Mouse (Mus musculus) myocyte (in vitro differentiated cells): ENCODE measurements around the gene Lif.
A peak's percentile ranks its signal among the peaks of the same experiment; 100 is the strongest.

Experiments used
- CEBPB ChIP-seq: IDR thresholded peaks from 2 replicates; pipeline ENCODE4 v1.6.1; 2011; ENCODE audit warnings: mild to moderate bottlenecking, moderate library complexity; ENCODE audit not compliant: poor library complexity, insufficient read depth, severe bottlenecking
- E2F4 ChIP-seq: IDR thresholded peaks from one replicate; pipeline ENCODE4 v1.6.1; 2011; ENCODE audit warnings: mild to moderate bottlenecking, control low read depth, moderate library complexity; ENCODE audit not compliant: insufficient read depth
- MAX ChIP-seq: IDR thresholded peaks from one replicate; pipeline ENCODE4 v1.6.1; 2011; ENCODE audit warnings: low read depth, mild to moderate bottlenecking, control low read depth
- MYOD1 ChIP-seq, 3 experiments: IDR thresholded peaks; one replicate each; pipeline ENCODE4 v1.6.1; 2011; ENCODE audit warnings: control low read depth in 2 of 3, low read depth in 2 of 3, mild to moderate bottlenecking in 2 of 3, moderate library complexity in 1 of 3; ENCODE audit not compliant: insufficient read length in 2 of 3, control insufficient read depth in 1 of 3
- MYOG ChIP-seq, 3 experiments: IDR thresholded peaks; one replicate each; pipeline ENCODE4 v1.6.1; 2011; ENCODE audit warnings: control low read depth in 2 of 3, low read depth in 2 of 3, mild to moderate bottlenecking in 2 of 3; ENCODE audit not compliant: insufficient read length in 2 of 3, control insufficient read depth in 1 of 3, insufficient read depth in 1 of 3
- POLR2A ChIP-seq: IDR thresholded peaks from one replicate; pipeline ENCODE4 v1.6.1; 2011; ENCODE audit warnings: low read depth, mild to moderate bottlenecking, control low read depth, moderate library complexity; ENCODE audit not compliant: insufficient read length
- POLR2AphosphoS2 ChIP-seq: IDR thresholded peaks from one replicate; pipeline ENCODE4 v1.6.1; 2011; ENCODE audit warnings: low read depth, control low read depth; ENCODE audit not compliant: insufficient read length
- REST ChIP-seq: IDR thresholded peaks from one replicate; pipeline ENCODE4 v1.6.1; 2011; ENCODE audit warnings: mild to moderate bottlenecking, control low read depth, moderate library complexity; ENCODE audit not compliant: insufficient read depth, insufficient read length
- SRF ChIP-seq: IDR thresholded peaks from one replicate; pipeline ENCODE4 v1.6.1; 2011; ENCODE audit warnings: low read depth; ENCODE audit not compliant: control insufficient read depth, insufficient read length
- TCF12 ChIP-seq: IDR thresholded peaks from one replicate; pipeline ENCODE4 v1.6.1; 2011; ENCODE audit warnings: mild to moderate bottlenecking, control low read depth; ENCODE audit not compliant: poor library complexity, insufficient read depth, severe bottlenecking
- TCF3 ChIP-seq: IDR thresholded peaks from one replicate; pipeline ENCODE4 v1.6.1; 2011; ENCODE audit warnings: low read depth, control low read depth; ENCODE audit not compliant: insufficient read length
- USF1 ChIP-seq: IDR thresholded peaks from one replicate; pipeline ENCODE4 v1.6.1; 2011; ENCODE audit warnings: low read depth, mild to moderate bottlenecking, control low read depth, moderate library complexity

- TF ChIP-seq CEBPB (no peak), TCF12 (no peak), POLR2A (no peak), SRF (no peak), MAX (no peak), MYOD1 (IDR thresholded peaks at IDR 0.05; ENCODE audit: control insufficient read depth in 1 of 3, insufficient read length in 2 of 3, low read depth in 2 of 3) (peak in 2 of 3 experiments; percentile 38 to 42), REST (no peak), USF1 (peak; percentile 25), MYOG (IDR thresholded peaks at IDR 0.05; ENCODE audit: control insufficient read depth in 1 of 3, insufficient read depth in 1 of 3, insufficient read length in 2 of 3, low read depth in 2 of 3) (peak in 1 of 3 experiments; percentile 57), E2F4 (no peak), POLR2AphosphoS2 (no peak), TCF3 (no peak)
Observed at GRCm38 (mm10) chr11:4303033-4303432, 45.7 kb downstream of the Lif start.
